8 mouse cellular contexts compared by ENCODE assay signal in genomic region chr5:111509575-111510057, GRCm38 (mm10).
DNase-seq lines count a peak whose midpoint lies in the region; ATAC-seq and TF ChIP-seq lines count a peak whose summit lies in the region.

No protein-coding gene starts in this region.

- ATAC-seq in embryonic facial prominence, embryonic 12.5 days (ENCODE audit: insufficient number of reproducible peaks, insufficient read depth, low FRiP score, low TSS enrichment): no peak
- ATAC-seq in inflammation-experienced regulatory T-cells, adult 6 months: peak; percentile 29
- ATAC-seq in liver, embryonic 14.5 days (ENCODE audit: insufficient read depth): peak; percentile 7; the same call in 1 of the 2 replicates
- peak; percentile 9; the same call in 1 of the 2 replicates for ATAC-seq in stomach, embryonic 16.5 days (ENCODE audit: insufficient read depth, low FRiP score)

- peak; percentile 43; the same call in 1 of the 2 replicates for TF ChIP-seq CTCF in liver, embryonic 14.5 days (IDR thresholded peaks at IDR 0.05; ENCODE audit: low read depth)

- peaks cover 44% of the 10 kb centered on the region for H3K4me1 ChIP-seq in embryonic facial prominence, embryonic 12.5 days
- peaks cover 12 to 52% of the 10 kb centered on the region in 2 experiments for H3K4me1 ChIP-seq in liver, embryonic 14.5 days (replicated peaks; ENCODE audit: control insufficient read depth in 2 of 2, insufficient read depth in 2 of 2, low read length in 1 of 2)
- peaks cover 25% of the 10 kb centered on the region for H3K4me1 ChIP-seq in stomach, embryonic 16.5 days (ENCODE audit: control insufficient read depth, insufficient read depth, low read length)

- DNase-seq in adrenal gland, adult 2 months: peak; percentile 38
- DNase-seq in adrenal gland, postnatal 4 days (ENCODE audit: low spot score in 2 of 2): no peak
- no peak for DNase-seq in liver, embryonic 14.5 days (ENCODE audit: low read depth in 3 of 3, low spot score in 3 of 3)
- no peak for DNase-seq in left cerebral cortex, adult 9 months (ENCODE audit: low spot score in 2 of 2)
- no peak for DNase-seq in left cerebral cortex, adult 18-20 months (ENCODE audit: low spot score in 2 of 2)

- peak overlapping the region; percentile 39 for H3K4me2 ChIP-seq in embryonic facial prominence, embryonic 12.5 days (replicated peaks)
- peak overlapping the region; percentile 68 for H3K4me2 ChIP-seq in liver, embryonic 14.5 days (ENCODE audit: low read depth)
- H3K4me2 ChIP-seq in stomach, embryonic 16.5 days (ENCODE audit: low read depth, low read length): peak overlapping the region; percentile 53

- no peaks in the 10 kb centered on the region for H3K27me3 ChIP-seq in embryonic facial prominence, embryonic 12.5 days
- no peaks in the 10 kb centered on the region for H3K27me3 ChIP-seq in liver, embryonic 14.5 days (ENCODE audit: control insufficient read depth, insufficient read depth, low read length)
- no peaks in the 10 kb centered on the region; the same call in 1 of the 2 replicates for H3K27me3 ChIP-seq in stomach, embryonic 16.5 days (ENCODE audit: control insufficient read depth, insufficient read depth, low read length)

- 11% methylated on average over 9 of the region's 9 CpGs for WGBS in embryonic facial prominence, embryonic 12.5 days
- 1% methylated on average over 9 of the region's 9 CpGs for WGBS in liver, embryonic 14.5 days (ENCODE audit: insufficient replicate concordance)
- WGBS in stomach, embryonic 16.5 days: 15% methylated on average over 9 of the region's 9 CpGs

- peak overlapping the region; percentile 51; the same call in 1 of the 2 replicates for H3K27ac ChIP-seq in embryonic facial prominence, embryonic 12.5 days
- no peak overlapping the region for H3K27ac ChIP-seq in liver, embryonic 14.5 days
- peak overlapping the region; percentile 17; the same call in 1 of the 2 replicates for H3K27ac ChIP-seq in stomach, embryonic 16.5 days (ENCODE audit: low read length)

- H3K9me3 ChIP-seq in embryonic facial prominence, embryonic 12.5 days: no peaks in the 10 kb centered on the region
- H3K9me3 ChIP-seq in liver, embryonic 14.5 days (ENCODE audit: control insufficient read depth, low read length): no peaks in the 10 kb centered on the region
- no peaks in the 10 kb centered on the region for H3K9me3 ChIP-seq in stomach, embryonic 16.5 days (replicated peaks; ENCODE audit: control insufficient read depth, low read length)

- no peaks in the 10 kb centered on the region for H3K36me3 ChIP-seq in embryonic facial prominence, embryonic 12.5 days
- H3K36me3 ChIP-seq in liver, embryonic 14.5 days (replicated peaks; ENCODE audit: control insufficient read depth, insufficient read depth, low read depth): no peaks in the 10 kb centered on the region
- H3K36me3 ChIP-seq in stomach, embryonic 16.5 days (ENCODE audit: control insufficient read depth, insufficient read depth, low read length): no peaks in the 10 kb centered on the region

- H3K9ac ChIP-seq in embryonic facial prominence, embryonic 12.5 days: peak overlapping the region; percentile 31; the same call in 1 of the 2 replicates
- H3K9ac ChIP-seq in liver, embryonic 14.5 days (replicated peaks): peak overlapping the region; percentile 39
- H3K9ac ChIP-seq in stomach, embryonic 16.5 days (ENCODE audit: low read length): peak overlapping the region; percentile 63

- H3K4me3 ChIP-seq in embryonic facial prominence, embryonic 12.5 days: peak overlapping the region; percentile 24
- peak overlapping the region; percentile 43 to 46 for H3K4me3 ChIP-seq in liver, embryonic 14.5 days (ENCODE audit: insufficient read depth in 1 of 2, low read depth in 2 of 2, low read length in 2 of 2)
- H3K4me3 ChIP-seq in stomach, embryonic 16.5 days (replicated peaks; ENCODE audit: low read length): peak overlapping the region; percentile 22

- no peak for TF ChIP-seq EP300 in liver, embryonic 14.5 days (IDR thresholded peaks at IDR 0.05; ENCODE audit: low read depth)
